Mouse (Mus musculus) MEL (cell line): ENCODE measurements around the gene Cblb.

Experiments used
- BHLHE40 ChIP-seq: IDR thresholded peaks from 2 replicates; pipeline ENCODE4 v1.6.1; 2012; ENCODE audit warnings: low read depth, mild to moderate bottlenecking, inconsistent platforms, low read length, improper control_type of control experiment, borderline replicate concordance
- CHD2 ChIP-seq: IDR thresholded peaks from 2 replicates; pipeline ENCODE4 v1.6.1; 2011; ENCODE audit warnings: low read length, improper control_type of control experiment
- CTCF ChIP-seq, 3 experiments: IDR thresholded peaks in 2 of 3; conservative IDR thresholded peaks in 1 of 3; 2 replicates each; pipeline ENCODE4 v1.5.1; 2011 to 2012; ENCODE audit warnings: low read length in 3 of 3, low read depth in 2 of 3, mild to moderate bottlenecking in 2 of 3, improper control_type of control experiment in 1 of 3, inconsistent platforms in 1 of 3, mixed read lengths in 1 of 3, moderate library complexity in 1 of 3; ENCODE audit not compliant: control insufficient read depth in 1 of 3, insufficient read depth in 1 of 3, poor library complexity in 1 of 3, severe bottlenecking in 1 of 3
- EP300 ChIP-seq, 2 experiments: IDR thresholded peaks; 2 replicates each; pipeline ENCODE4 v1.6.1; 2011; ENCODE audit warnings: improper control_type of control experiment in 2 of 2, low read length in 2 of 2, low read depth in 1 of 2, mild to moderate bottlenecking in 1 of 2
- GATA1 ChIP-seq: IDR thresholded peaks from 2 replicates; pipeline ENCODE4 v1.6.1; 2011; ENCODE audit warnings: low read depth, low read length, improper control_type of control experiment
- MYB ChIP-seq: IDR thresholded peaks from 2 replicates; pipeline ENCODE4 v1.6.1; 2011; ENCODE audit warnings: mild to moderate bottlenecking, low read depth, low read length, improper control_type of control experiment
- MYC ChIP-seq: IDR thresholded peaks from 2 replicates; pipeline ENCODE4 v1.6.1; 2011; ENCODE audit warnings: low read depth, mild to moderate bottlenecking, low read length, improper control_type of control experiment, moderate library complexity
- POLR2A ChIP-seq, 2 experiments: IDR thresholded peaks; 2 replicates each; pipeline ENCODE4 v1.6.1; 2011 to 2012; ENCODE audit warnings: low read length in 2 of 2, mild to moderate bottlenecking in 2 of 2, control low read depth in 1 of 2, improper control_type of control experiment in 1 of 2, low read depth in 1 of 2, moderate library complexity in 1 of 2; ENCODE audit not compliant: control insufficient read depth in 1 of 2, insufficient read depth in 1 of 2, poor library complexity in 1 of 2
- SMC3 ChIP-seq: IDR thresholded peaks from 2 replicates; pipeline ENCODE4 v1.6.1; 2011; ENCODE audit warnings: low read depth, low read length, improper control_type of control experiment
- USF1 ChIP-seq: IDR thresholded peaks from 2 replicates; pipeline ENCODE4 v1.6.1; 2014; ENCODE audit warnings: low read depth, mild to moderate bottlenecking, inconsistent platforms, low read length, improper control_type of control experiment, moderate library complexity
- USF2 ChIP-seq, 2 experiments: IDR thresholded peaks; 2 replicates each; pipeline ENCODE4 v1.6.1; 2011 to 2012; ENCODE audit warnings: improper control_type of control experiment in 2 of 2, low read length in 2 of 2, borderline replicate concordance in 1 of 2, inconsistent platforms in 1 of 2, low read depth in 1 of 2, mild to moderate bottlenecking in 1 of 2; ENCODE audit not compliant: insufficient read depth in 1 of 2

DNA sequence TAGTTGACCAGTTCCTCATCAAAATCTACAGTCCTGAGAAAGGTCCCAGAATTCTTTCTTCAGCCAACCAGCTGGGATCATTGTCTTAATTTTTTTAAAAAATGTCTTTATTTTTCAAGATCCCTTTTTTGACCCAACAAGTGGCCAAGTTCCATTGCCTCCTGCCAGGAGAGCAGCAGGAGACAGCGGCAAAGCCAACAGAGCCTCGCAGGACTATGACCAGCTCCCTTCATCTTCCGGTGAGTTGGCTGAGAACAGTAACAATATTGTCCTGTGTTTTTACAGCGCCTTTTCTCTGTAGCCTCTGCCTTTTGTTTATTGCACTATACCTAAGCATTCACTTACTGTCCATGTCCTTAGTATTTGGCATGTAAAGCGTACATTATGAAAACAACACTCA lies 163.0 kb downstream of the Cblb start:
- TF ChIP-seq POLR2A (IDR thresholded peaks at IDR 0.05; ENCODE audit: control insufficient read depth in 1 of 2, insufficient read depth in 1 of 2, low read depth in 1 of 2, low read length in 2 of 2, poor library complexity in 1 of 2) = no peak
- no peak for TF ChIP-seq MYC
- no peak for TF ChIP-seq SMC3
- TF ChIP-seq EP300 (IDR thresholded peaks at IDR 0.05; ENCODE audit: low read depth in 1 of 2, low read length in 2 of 2) = no peak
- TF ChIP-seq GATA1 = no peak
- no peak for TF ChIP-seq CHD2
- TF ChIP-seq CTCF (IDR thresholded peaks at IDR 0.05 in 2 of 3, conservative IDR thresholded peaks at IDR 0.05 in 1 of 3; ENCODE audit: control insufficient read depth in 1 of 3, insufficient read depth in 1 of 3, low read depth in 2 of 3, low read length in 3 of 3, poor library complexity in 1 of 3, severe bottlenecking in 1 of 3) = no peak
- TF ChIP-seq MYB = no peak
- no peak for TF ChIP-seq USF1
- no peak for TF ChIP-seq USF2 (IDR thresholded peaks at IDR 0.05; ENCODE audit: borderline replicate concordance in 1 of 2, insufficient read depth in 1 of 2, low read depth in 1 of 2, low read length in 2 of 2)
- TF ChIP-seq BHLHE40 = no peak
